Comparison of ENCODE assay signal across 10 mouse cellular contexts in the genomic region with DNA sequence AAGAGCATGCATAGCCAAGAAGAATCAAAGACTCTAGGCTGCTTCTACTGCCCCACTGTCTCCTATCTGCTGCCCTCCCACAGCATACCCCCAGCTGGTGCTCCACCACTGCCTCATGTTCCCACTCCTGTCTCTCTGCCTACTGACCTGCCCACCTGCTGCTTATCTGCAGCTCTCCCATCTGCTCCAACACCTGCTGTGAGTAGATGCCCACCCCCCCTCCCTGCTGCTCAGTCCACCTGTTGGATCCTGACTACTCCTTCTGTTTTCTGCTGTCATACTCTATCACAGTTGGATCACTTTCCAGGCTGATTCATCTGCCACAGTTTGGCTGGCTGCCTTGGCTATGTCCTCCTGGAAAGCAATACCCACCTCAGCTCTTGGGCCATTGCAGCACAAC. TPM values are rescaled to one million over a fixed set of nuclear protein-coding genes. Genes with fewer than 3 reads are reported as not detected.
A peak's percentile ranks its signal among the peaks of the same experiment; 100 is the strongest.
DNase-seq lines count a peak whose midpoint lies in the region; ATAC-seq lines count a peak whose summit lies in the region.
"Had no signal": no experiment of that assay in that cellular context is flagged by ENCODE, and none has a peak within 500 bp of the region (broad histone marks: within the 10 kb centered on the region; RNA-seq: fewer than 3 reads in every experiment).

No protein-coding gene starts in this region.

- DNase-seq in cerebellum, adult 11 months = peak; percentile 2
- peak; percentile 1 to 2 for DNase-seq in left cerebral cortex, adult 18-20 months (ENCODE audit: low spot score in 2 of 2)
- DNase-seq in left cerebral cortex, adult 11 months (ENCODE audit: low spot score) = no peak
- DNase-seq in cerebellum, adult 11-12 months = peak; percentile 15
- peak; percentile 26 for DNase-seq in gonadal fat pad, adult 2 months (ENCODE audit: low read depth)
- DNase-seq in testis, postnatal 10 days (ENCODE audit: low spot score) = no peak
- no peak for DNase-seq in kidney, postnatal 36 days
- DNase-seq: kidney, adult 9 months had no signal

- no peak for ATAC-seq in cerebellum, adult (ENCODE audit: insufficient number of reproducible peaks, low FRiP score, low TSS enrichment)
- ATAC-seq: midbrain, embryonic 13.5 days had no signal

RNA-seq across cellular contexts. Expression of a gene that starts 47.0 kb away (rescaled TPM):
- total RNA-seq in left cerebral cortex, adult 18-20 months (2021) = 1 to 10 TPM; 6.1 to 6.7 TPM
- polyA plus RNA-seq in gonadal fat pad, adult 2 months (2012; rRNA removed) = 0.76 and 1.2 TPM in 2 replicates

Comparison
In these comparisons a context has a peak if more than half of its experiments do, and no peak if none do; other contexts are left out.
1. DNase-seq: peak in cerebellum, adult 11 months (single experiment), left cerebral cortex, adult 18-20 months (2 of 2), cerebellum, adult 11-12 months (single experiment) and gonadal fat pad, adult 2 months (single experiment); none in left cerebral cortex, adult 11 months (single experiment), testis, postnatal 10 days (single experiment) and kidney, postnatal 36 days (0 of 2).